Mouse (Mus musculus): ENCODE measurements around the gene Ifna16.

DNA sequence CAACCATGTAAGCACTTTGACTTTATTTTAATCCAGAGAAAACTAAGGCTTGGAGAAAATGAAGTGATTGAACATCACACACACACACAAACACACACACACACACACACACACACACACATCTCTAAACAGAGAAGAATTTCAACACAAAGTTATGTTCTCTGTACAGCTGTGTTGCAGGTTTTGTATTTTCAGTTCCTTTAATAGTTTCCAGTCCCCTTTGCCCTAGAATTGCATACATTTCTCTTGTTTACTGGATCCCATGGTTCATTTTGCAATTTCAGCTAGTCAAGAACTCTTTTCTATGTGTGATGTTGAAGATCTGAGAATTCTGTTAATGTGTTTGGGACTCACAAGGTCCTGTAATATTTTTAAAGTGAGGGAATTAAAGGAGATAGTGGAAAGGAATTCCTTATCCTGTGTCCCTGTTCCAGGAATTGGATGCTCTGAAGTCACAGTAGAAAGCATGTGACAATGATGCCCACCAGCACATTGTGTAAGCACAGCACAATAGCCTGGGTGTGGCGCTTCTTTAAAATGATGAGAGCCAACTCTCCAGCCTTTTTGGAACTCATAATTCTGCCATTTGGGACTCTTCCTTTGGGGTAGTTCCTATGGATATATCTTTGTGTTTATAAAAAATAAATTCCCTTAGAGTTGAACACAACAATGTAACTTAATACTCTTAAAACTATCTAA is 30.6 kb upstream of the Ifna16 start:
- no peak for TF ChIP-seq POLR2A (IDR thresholded peaks at IDR 0.05; ENCODE audit: extremely low read depth, insufficient read depth, low read length)
- TF ChIP-seq CTCF (IDR thresholded peaks at IDR 0.05; ENCODE audit: extremely low read depth, insufficient read depth, low read length) = no peak
